Mouse (Mus musculus) heart, postnatal 0 days (tissue): ENCODE measurements around the gene Mymx. TPM values are rescaled to one million over a fixed set of nuclear protein-coding genes. Genes with fewer than 3 reads are reported as not detected.

Source experiments
- ATAC-seq: fragments of 200-750 bp; cut with Nextera tagmentation; 2 replicates; pipeline ENCODE4 v1.8.0; 2017; ENCODE audit warnings: low read depth, moderate number of reproducible peaks, moderate library complexity; ENCODE audit not compliant: insufficient read depth
- DNase-seq: peaks from one replicate; pipeline ENCODE4 v3.0.0-alpha.2; 2016; ENCODE audit warnings: low spot score
- H3K27ac ChIP-seq: fragments of 300-500 bp; sonication (generic); 2 replicates; pipeline ENCODE4 v1.5.1; 2014; ENCODE audit warnings: low read depth, mild to moderate bottlenecking
- H3K27me3 ChIP-seq: fragments of 300-500 bp; sonication (generic); 2 replicates; pipeline ENCODE4 v1.6.1; 2014; ENCODE audit warnings: low read length, mixed read lengths; ENCODE audit not compliant: control insufficient read depth, insufficient read depth
- H3K36me3 ChIP-seq: fragments of 300-500 bp; sonication (generic); replicated peaks from 2 replicates; pipeline ENCODE4 v1.6.1; 2014; ENCODE audit warnings: low read length, mixed read lengths; ENCODE audit not compliant: control insufficient read depth, insufficient read depth
- H3K4me1 ChIP-seq: fragments of 300-500 bp; sonication (generic); 2 replicates; pipeline ENCODE4 v1.6.1; 2014; ENCODE audit warnings: antibody characterized with exemption; ENCODE audit not compliant: control insufficient read depth, insufficient read depth
- H3K4me2 ChIP-seq: fragments of 300-500 bp; sonication (generic); 2 replicates; pipeline ENCODE4 v1.6.1; 2014; ENCODE audit warnings: low read depth, mild to moderate bottlenecking, low read length, moderate library complexity
- H3K4me3 ChIP-seq: fragments of 300-500 bp; sonication (generic); 2 replicates; pipeline ENCODE4 v1.5.1; 2014; ENCODE audit warnings: low read depth, low read length
- H3K9ac ChIP-seq: fragments of 300-500 bp; sonication (generic); replicated peaks from 2 replicates; pipeline ENCODE4 v1.6.1; 2014; ENCODE audit warnings: low read depth, low read length, mixed read lengths
- H3K9me3 ChIP-seq: fragments of 300-500 bp; sonication (generic); replicated peaks from 2 replicates; pipeline ENCODE4 v1.6.1; 2016; ENCODE audit warnings: low read length; ENCODE audit not compliant: control insufficient read depth
- CTCF ChIP-seq: IDR thresholded peaks from 2 replicates; pipeline ENCODE4 v1.5.1; 2016; ENCODE audit warnings: antibody characterized with exemption, control low read depth, low read depth
- EP300 ChIP-seq: IDR thresholded peaks from 2 replicates; pipeline ENCODE4 v1.6.1; 2016; ENCODE audit warnings: antibody characterized with exemption, low read depth
- WGBS: fragments of 180-500 bp; shearing (Covaris S2); extraction: QIAGEN DNeasy Blood & Tissue Kit; methylation state at CpG from one replicate; pipeline ENCODE4 v1.1.7; 2014; 5-methylcytosine and 5-hydroxymethylcytosine counted together
- polyA plus RNA-seq: library from polyadenylated mRNA; unstranded; fragments of >200 nt; fragmentation: Nextera tagmentation; extraction: Ambion mirVana; gene quantifications from 2 replicates; pipeline ENCODE4 v1.2.1, GENCODE M21; 2015
- total RNA-seq: library from RNA; depleted of rRNA; stranded (reverse); fragments of >200 nt; gene quantifications from 2 replicates; pipeline ENCODE4 v1.2.3, GENCODE M21; 2014; ENCODE audit warnings: low replicate concordance; rRNA removed

Gene Mymx
- not detected in 2 replicates for total RNA-seq
- not detected in 2 replicates for polyA plus RNA-seq

- H3K27ac ChIP-seq, result no peak within 1 kb of the TSS
- WGBS, result 61% methylated on average over 6 of the region's 6 CpGs
Measured at GRCm38 (mm10) chr17:45601877-45602304, at the start of gene Mymx. Gene Mymx (minus strand): TSS chr17:45602102.

GRCm38 (mm10) chr17:45644185-45644584 is 42.3 kb upstream of the Mymx start:
- TF ChIP-seq EP300 (no peak), CTCF (no peak; the same call in 1 of the 2 replicates)
- 90% methylated on average over 4 of the region's 4 CpGs for WGBS
- no peaks in the 10 kb centered on the region for H3K36me3 ChIP-seq
- no peak for DNase-seq
- no peaks in the 10 kb centered on the region for H3K4me1 ChIP-seq
- no peak overlapping the region for H3K27ac ChIP-seq
- no peaks in the 10 kb centered on the region for H3K27me3 ChIP-seq
- H3K9ac ChIP-seq, result no peak overlapping the region
- H3K4me2 ChIP-seq, result no peak overlapping the region
- H3K4me3 ChIP-seq, result no peak overlapping the region
- no peaks in the 10 kb centered on the region for H3K9me3 ChIP-seq
- no peak for ATAC-seq

More at GRCm38 (mm10) chr17:45601877-45602304, at the start of gene Mymx:
- no peak for TF ChIP-seq EP300
- no peak for TF ChIP-seq CTCF
- Histone ChIP-seq H3K4me1 (peaks cover 4% of the 10 kb centered on the region; the same call in 1 of the 2 replicates), H3K4me3 (no peak within 1 kb of the TSS), H3K36me3 (no peaks in the 10 kb centered on the region), H3K9me3 (no peaks in the 10 kb centered on the region), H3K27me3 (no peaks in the 10 kb centered on the region), H3K4me2 (no peak within 1 kb of the TSS), H3K9ac (no peak within 1 kb of the TSS)
- ATAC-seq (no peak), DNase-seq (no peak)

GRCm38 (mm10) chr17:45642701-45643100 is 40.8 kb upstream of the Mymx start:
- 20% methylated on average over 12 of the region's 12 CpGs for WGBS
- H3K9me3 ChIP-seq, result no peaks in the 10 kb centered on the region
- H3K36me3 ChIP-seq, result no peaks in the 10 kb centered on the region
- ATAC-seq (peak; percentile 24; the same call in 1 of the 2 replicates), DNase-seq (peak; percentile 65)
- no peak overlapping the region for H3K27ac ChIP-seq
- H3K9ac ChIP-seq, result no peak overlapping the region
- H3K4me1 ChIP-seq, result no peaks in the 10 kb centered on the region
- no peak overlapping the region for H3K4me2 ChIP-seq
- no peak overlapping the region for H3K4me3 ChIP-seq
- H3K27me3 ChIP-seq, result no peaks in the 10 kb centered on the region
- no peak for TF ChIP-seq EP300
- TF ChIP-seq CTCF, result peak; percentile 80

GRCm38 (mm10) chr17:45641981-45642380 is 40.1 kb upstream of the Mymx start:
- ATAC-seq (no peak), DNase-seq (no peak)
- Histone ChIP-seq H3K27me3 (no peaks in the 10 kb centered on the region), H3K9ac (no peak overlapping the region), H3K4me2 (no peak overlapping the region), H3K27ac (no peak overlapping the region), H3K4me1 (no peaks in the 10 kb centered on the region), H3K36me3 (no peaks in the 10 kb centered on the region), H3K4me3 (no peak overlapping the region), H3K9me3 (no peaks in the 10 kb centered on the region)
- WGBS, result 88% methylated on average over 8 of the region's 8 CpGs
- no peak for TF ChIP-seq EP300
- no peak for TF ChIP-seq CTCF

GRCm38 (mm10) chr17:45638596-45639295 is 36.8 kb upstream of the Mymx start:
- TF ChIP-seq EP300, result no peak
- TF ChIP-seq CTCF, result no peak
- no peak overlapping the region for H3K4me2 ChIP-seq
- H3K9ac ChIP-seq, result no peak overlapping the region
- H3K36me3 ChIP-seq, result no peaks in the 10 kb centered on the region
- no peaks in the 10 kb centered on the region for H3K9me3 ChIP-seq
- 67% methylated on average over 16 of the region's 16 CpGs for WGBS
- no peak overlapping the region for H3K27ac ChIP-seq
- ATAC-seq (no peak), DNase-seq (no peak)
- no peaks in the 10 kb centered on the region for H3K27me3 ChIP-seq
- H3K4me1 ChIP-seq, result no peaks in the 10 kb centered on the region
- no peak overlapping the region for H3K4me3 ChIP-seq

- Histone ChIP-seq H3K4me2 (no peak overlapping the region), H3K9me3 (no peaks in the 10 kb centered on the region), H3K36me3 (no peaks in the 10 kb centered on the region), H3K27ac (no peak overlapping the region), H3K27me3 (no peaks in the 10 kb centered on the region), H3K4me3 (no peak overlapping the region), H3K9ac (no peak overlapping the region), H3K4me1 (peaks cover 18% of the 10 kb centered on the region)
- TF ChIP-seq CTCF (no peak), EP300 (no peak)
- DNase-seq (no peak), ATAC-seq (no peak)
- 74% methylated on average over 5 of the region's 5 CpGs for WGBS
Measured at GRCm38 (mm10) chr17:45634033-45634432, 32.1 kb upstream of the Mymx start.
